Mouse (Mus musculus) stomach, postnatal 0 days (tissue): ENCODE measurements around the gene Mapk14. TPM values are rescaled to one million over a fixed set of nuclear protein-coding genes. Genes with fewer than 3 reads are reported as not detected.
A peak's percentile ranks its signal among the peaks of the same experiment; 100 is the strongest.

Experiments
- ATAC-seq: fragments of 200-750 bp; cut with Nextera tagmentation; 2 replicates; pipeline ENCODE4 v1.8.0; 2017; ENCODE audit not compliant: low FRiP score, low TSS enrichment
- DNase-seq: peaks from one replicate; pipeline ENCODE4 v3.0.0-alpha.2; 2016; ENCODE audit warnings: low spot score
- H3K27ac ChIP-seq: fragments of 300-500 bp; sonication (generic); replicated peaks from 2 replicates; pipeline ENCODE4 v1.5.1; 2014; ENCODE audit warnings: mild to moderate bottlenecking, control low read depth
- H3K27me3 ChIP-seq: fragments of 300-500 bp; sonication (generic); 2 replicates; pipeline ENCODE4 v1.6.1; 2014; ENCODE audit warnings: low read length; ENCODE audit not compliant: control insufficient read depth, insufficient read depth
- H3K36me3 ChIP-seq: fragments of 300-500 bp; sonication (generic); 2 replicates; pipeline ENCODE4 v1.6.1; 2014; ENCODE audit warnings: low read length, mixed read lengths; ENCODE audit not compliant: control insufficient read depth, insufficient read depth
- H3K4me1 ChIP-seq: fragments of 300-500 bp; sonication (generic); replicated peaks from 2 replicates; pipeline ENCODE4 v1.6.1; 2014; ENCODE audit warnings: antibody characterized with exemption; ENCODE audit not compliant: control insufficient read depth, insufficient read depth
- H3K4me2 ChIP-seq: fragments of 300-500 bp; sonication (generic); replicated peaks from 2 replicates; pipeline ENCODE4 v1.6.1; 2014; ENCODE audit warnings: low read depth, mild to moderate bottlenecking, control low read depth, moderate library complexity
- H3K4me3 ChIP-seq: fragments of 300-500 bp; sonication (generic); 2 replicates; pipeline ENCODE4 v1.5.1; 2014; ENCODE audit warnings: low read depth, low read length, control low read depth
- H3K9ac ChIP-seq: fragments of 300-500 bp; sonication (generic); 2 replicates; pipeline ENCODE4 v1.6.1; 2014; ENCODE audit warnings: mild to moderate bottlenecking, low read length, control low read depth, mixed read lengths
- H3K9me3 ChIP-seq: fragments of 300-500 bp; sonication (generic); 2 replicates; pipeline ENCODE4 v1.6.1; 2016; ENCODE audit warnings: low read length; ENCODE audit not compliant: control insufficient read depth
- CTCF ChIP-seq: IDR thresholded peaks from 2 replicates; pipeline ENCODE4 v1.5.1; 2016; ENCODE audit warnings: antibody characterized with exemption, low read depth, mild to moderate bottlenecking, moderate library complexity
- EP300 ChIP-seq: optimal IDR thresholded peaks from 2 replicates; pipeline ENCODE3; 2016; ENCODE audit warnings: antibody characterized with exemption
- WGBS: fragments of 180-500 bp; shearing (Covaris S2); extraction: QIAGEN DNeasy Blood & Tissue Kit; methylation state at CpG from one replicate; pipeline ENCODE4 v1.1.7; 2014; 5-methylcytosine and 5-hydroxymethylcytosine counted together
- polyA plus RNA-seq: library from polyadenylated mRNA; unstranded; fragments of >200 nt; fragmentation: Nextera tagmentation; extraction: Ambion mirVana; gene quantifications from 2 replicates; pipeline ENCODE4 v1.2.1, GENCODE M21; 2015

Gene Mapk14
- polyA plus RNA-seq, 1 experiment from 2014 or later, result 31.4 TPM

- Histone ChIP-seq H3K9ac (no peak overlapping the region), H3K9me3 (no peaks in the 10 kb centered on the region), H3K27me3 (no peaks in the 10 kb centered on the region), H3K4me2 (no peak overlapping the region), H3K4me1 (no peaks in the 10 kb centered on the region), H3K4me3 (no peak overlapping the region), H3K27ac (peak overlapping the region; percentile 1; the same call in 1 of the 2 replicates), H3K36me3 (peaks cover 25% of the 10 kb centered on the region)
- WGBS, result 64% methylated on average over 6 of the region's 6 CpGs
- TF ChIP-seq CTCF (no peak), EP300 (no peak)
- ATAC-seq, result no peak
- no peak for DNase-seq
Observed at GRCm38 (mm10) chr17:28750580-28750979, 59.5 kb downstream of the Mapk14 start.

- ATAC-seq, result no peak
- no peak for TF ChIP-seq CTCF
- TF ChIP-seq EP300, result no peak
Observed at GRCm38 (mm10) chr17:28756447-28756846, 65.3 kb downstream of the Mapk14 start.

DNA sequence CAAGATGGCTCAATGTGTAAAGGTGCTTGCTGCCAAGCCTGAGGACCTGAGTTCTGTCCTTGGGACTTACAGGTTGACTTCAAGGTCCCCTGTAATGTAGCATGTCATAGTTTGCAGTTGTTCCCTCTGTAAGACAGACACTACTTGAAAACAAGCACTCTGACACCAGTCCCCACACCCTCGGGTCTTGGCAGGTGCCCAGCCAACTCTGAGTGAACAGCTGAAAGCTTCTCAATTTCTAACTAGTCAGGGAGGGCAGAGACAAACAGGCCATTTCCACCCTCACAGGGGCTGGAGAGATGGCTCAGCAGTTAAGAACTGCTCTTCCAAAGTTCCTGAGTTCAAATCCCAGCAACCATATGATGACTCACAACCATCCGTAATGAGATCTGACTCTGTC lies 66.3 kb downstream of the Mapk14 start:
- H3K27me3 ChIP-seq, result no peaks in the 10 kb centered on the region
- no peak overlapping the region for H3K9ac ChIP-seq
- no peaks in the 10 kb centered on the region for H3K4me1 ChIP-seq
- no peaks in the 10 kb centered on the region for H3K9me3 ChIP-seq
- H3K4me2 ChIP-seq, result no peak overlapping the region
- H3K4me3 ChIP-seq, result no peak overlapping the region
- no peak overlapping the region for H3K27ac ChIP-seq
- H3K36me3 ChIP-seq, result no peaks in the 10 kb centered on the region
- TF ChIP-seq CTCF (no peak), EP300 (no peak)
- WGBS, result 50% methylated on average over 2 of the region's 2 CpGs
- DNase-seq (no peak), ATAC-seq (no peak)

More at GRCm38 (mm10) chr17:28756447-28756846, 65.3 kb downstream of the Mapk14 start:
- Histone ChIP-seq H3K27ac (no peak overlapping the region), H3K9ac (no peak overlapping the region), H3K4me3 (no peak overlapping the region), H3K27me3 (no peaks in the 10 kb centered on the region), H3K4me2 (no peak overlapping the region), H3K9me3 (no peaks in the 10 kb centered on the region), H3K4me1 (no peaks in the 10 kb centered on the region), H3K36me3 (no peaks in the 10 kb centered on the region)
- no peak for DNase-seq
- 67% methylated on average over 5 of the region's 5 CpGs for WGBS

- Histone ChIP-seq H3K4me3 (no peak overlapping the region), H3K27me3 (no peaks in the 10 kb centered on the region), H3K9ac (0 out of 2 replicates have a peak overlapping the region, but pooled peaks have one; percentile 23), H3K27ac (peak overlapping the region; percentile 49; the same call in 1 of the 2 replicates), H3K9me3 (no peaks in the 10 kb centered on the region), H3K4me1 (no peaks in the 10 kb centered on the region), H3K36me3 (no peaks in the 10 kb centered on the region), H3K4me2 (no peak overlapping the region)
- DNase-seq, result no peak
- peak; percentile 60 for ATAC-seq
- TF ChIP-seq CTCF (no peak), EP300 (no peak)
- 53% methylated on average over 8 of the region's 8 CpGs for WGBS
Observed at GRCm38 (mm10) chr17:28760736-28761312, 69.7 kb downstream of the Mapk14 start.

DNA sequence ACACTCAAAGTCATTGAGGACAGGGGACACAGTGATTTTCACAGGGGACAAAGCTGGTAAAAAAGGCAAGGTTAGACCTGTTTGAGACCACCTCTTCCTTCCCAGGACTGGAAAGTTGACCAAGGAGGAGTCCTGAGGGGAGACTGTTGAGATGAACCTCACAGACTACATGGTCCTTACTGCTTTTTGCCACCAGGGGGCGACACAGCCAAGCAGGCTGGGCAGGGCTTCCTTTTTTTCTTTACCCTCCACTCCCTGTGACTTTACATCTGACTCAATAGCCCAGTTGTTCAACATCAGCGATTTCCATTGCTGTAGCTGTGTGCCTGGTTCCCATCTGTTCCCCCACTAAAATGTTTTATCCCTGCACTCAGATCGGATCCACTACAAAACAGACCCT lies 70.7 kb downstream of the Mapk14 start:
- no peak overlapping the region for H3K9ac ChIP-seq
- H3K27me3 ChIP-seq, result no peaks in the 10 kb centered on the region
- no peak overlapping the region for H3K4me3 ChIP-seq
- no peak overlapping the region for H3K4me2 ChIP-seq
- ATAC-seq (peak; percentile 52), DNase-seq (peak; percentile 84)
- TF ChIP-seq CTCF, result peak; percentile 96
- no peak for TF ChIP-seq EP300
- H3K27ac ChIP-seq, result no peak overlapping the region
- no peaks in the 10 kb centered on the region for H3K4me1 ChIP-seq
- no peaks in the 10 kb centered on the region for H3K36me3 ChIP-seq
- no peaks in the 10 kb centered on the region for H3K9me3 ChIP-seq
- WGBS, result 13% methylated on average over 3 of the region's 3 CpGs

GRCm38 (mm10) chr17:28766203-28766602 lies 75.1 kb downstream of the Mapk14 start:
- ATAC-seq (no peak), DNase-seq (no peak)
- WGBS, result 50% methylated on average over 3 of the region's 3 CpGs
- Histone ChIP-seq H3K9me3 (no peaks in the 10 kb centered on the region), H3K4me2 (no peak overlapping the region), H3K27me3 (no peaks in the 10 kb centered on the region), H3K9ac (no peak overlapping the region), H3K27ac (no peak overlapping the region), H3K4me1 (peaks cover 2% of the 10 kb centered on the region), H3K36me3 (no peaks in the 10 kb centered on the region), H3K4me3 (no peak overlapping the region)
- TF ChIP-seq EP300 (no peak), CTCF (no peak)
